Mouse (Mus musculus) T-cell, adult 2 months (primary cell): ENCODE data around the gene Lysmd1.

ENCODE experiments used
- DNase-seq: peaks from one replicate; pipeline ENCODE4 v3.0.0; 2022; ENCODE audit warnings: low spot score

Lysmd1 gene

GRCm38 (mm10) chr3:95173256-95173949, 39.5 kb downstream of the Lysmd1 start:
- no peak for DNase-seq

GRCm38 (mm10) chr3:95174011-95174592, 40.2 kb downstream of the Lysmd1 start:
- peak; percentile 78 for DNase-seq

GRCm38 (mm10) chr3:95176500-95176899, 42.6 kb downstream of the Lysmd1 start:
- no peak for DNase-seq

DNA sequence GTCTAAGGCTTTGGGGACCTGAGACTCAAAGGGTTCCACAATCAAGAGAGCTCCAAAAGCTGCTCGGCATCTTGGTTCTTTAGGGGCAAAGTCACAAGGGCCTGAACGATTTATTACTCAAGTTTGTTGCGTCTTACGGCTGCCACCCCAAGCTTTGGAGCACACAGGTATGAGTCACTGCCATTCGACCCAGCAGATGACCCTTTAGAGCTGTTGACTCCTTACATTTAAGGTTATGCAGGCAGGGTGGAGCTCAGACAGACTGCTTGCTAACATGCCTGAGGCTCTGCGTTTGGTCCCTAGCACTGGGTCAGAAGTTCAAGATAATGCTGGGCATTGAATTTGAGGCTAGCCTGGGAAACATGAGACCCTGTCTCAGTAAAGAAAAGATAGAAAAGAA, 43.7 kb downstream of the Lysmd1 start:
- DNase-seq: no peak

DNA sequence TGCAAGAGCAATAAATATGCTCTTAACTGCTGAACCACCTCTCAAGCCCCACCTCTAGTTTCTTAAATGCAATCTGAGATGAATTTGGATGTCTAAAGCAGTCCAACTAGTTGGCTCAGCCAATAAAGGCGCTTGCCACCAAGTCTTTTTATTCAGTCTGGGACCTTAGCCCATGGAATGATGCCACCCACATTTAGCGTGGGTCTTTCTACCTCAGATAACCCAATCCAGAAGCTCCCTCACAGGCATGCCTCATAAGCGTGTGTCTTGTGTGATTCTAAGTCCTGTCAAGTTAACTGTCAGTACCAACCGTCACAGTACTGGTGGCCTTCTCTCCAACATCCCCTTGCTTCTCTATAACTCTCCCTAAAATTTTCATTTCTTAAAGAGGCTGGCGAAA, 45.1 kb downstream of the Lysmd1 start:
- no peak for DNase-seq

DNA sequence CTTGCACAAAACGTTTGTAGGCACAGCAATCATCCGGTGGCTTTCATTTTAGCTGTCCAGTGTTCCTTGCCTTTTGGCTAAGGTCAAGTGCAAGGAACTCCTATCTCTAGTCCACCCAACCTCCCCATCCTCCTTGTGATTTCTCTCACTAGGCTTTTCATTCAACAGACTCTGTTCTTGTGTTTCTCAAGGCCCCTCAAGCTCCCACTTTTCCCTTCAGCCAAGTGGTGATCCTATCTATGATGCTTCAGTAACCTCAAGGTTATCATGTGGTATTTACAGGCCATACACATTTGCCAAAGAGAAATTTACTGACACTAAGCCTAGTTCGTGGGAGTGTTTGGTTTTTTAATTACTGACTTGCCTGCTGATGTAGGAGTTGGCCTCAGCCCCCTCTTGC, 46.0 kb downstream of the Lysmd1 start:
- no peak for DNase-seq

GRCm38 (mm10) chr3:95181841-95182240, 48.0 kb downstream of the Lysmd1 start:
- DNase-seq: no peak

DNA sequence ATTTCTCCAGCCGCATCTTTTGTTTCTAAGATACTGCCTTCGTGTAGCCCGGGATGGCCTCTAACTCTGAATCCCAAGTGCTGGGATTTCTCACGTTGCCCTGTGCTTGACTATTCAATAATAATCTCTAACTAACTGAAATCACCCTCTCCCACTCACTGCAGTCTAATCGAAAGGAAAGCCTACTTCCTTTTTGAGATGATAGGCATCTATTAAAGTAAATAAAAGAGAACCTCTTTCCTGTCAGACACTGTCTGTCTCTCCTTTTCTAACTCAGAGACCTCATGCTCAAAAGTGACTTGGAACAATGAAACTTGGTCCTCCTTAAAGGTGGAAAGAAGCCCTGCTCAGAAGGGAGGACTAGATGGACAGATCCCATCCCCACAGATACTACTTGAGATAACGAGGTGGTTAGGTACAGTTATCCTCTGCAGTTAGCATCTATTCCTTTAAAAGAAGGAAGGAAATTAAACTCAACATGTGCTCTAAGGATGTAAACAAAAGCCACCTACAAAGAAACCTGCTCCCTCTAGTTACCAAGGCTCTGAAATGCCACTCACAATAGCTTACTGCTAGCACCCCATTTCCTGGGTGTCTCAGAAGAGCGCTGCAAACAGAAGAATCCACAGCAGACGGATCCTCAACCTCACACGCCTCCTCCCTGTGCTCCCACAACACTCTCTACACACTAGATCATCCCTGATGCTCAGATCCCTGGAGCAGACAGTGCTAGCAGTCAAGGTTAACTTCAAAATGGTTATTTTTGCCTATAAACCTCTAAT, 51.1 kb downstream of the Lysmd1 start:
- peak; percentile 12 for DNase-seq

DNA sequence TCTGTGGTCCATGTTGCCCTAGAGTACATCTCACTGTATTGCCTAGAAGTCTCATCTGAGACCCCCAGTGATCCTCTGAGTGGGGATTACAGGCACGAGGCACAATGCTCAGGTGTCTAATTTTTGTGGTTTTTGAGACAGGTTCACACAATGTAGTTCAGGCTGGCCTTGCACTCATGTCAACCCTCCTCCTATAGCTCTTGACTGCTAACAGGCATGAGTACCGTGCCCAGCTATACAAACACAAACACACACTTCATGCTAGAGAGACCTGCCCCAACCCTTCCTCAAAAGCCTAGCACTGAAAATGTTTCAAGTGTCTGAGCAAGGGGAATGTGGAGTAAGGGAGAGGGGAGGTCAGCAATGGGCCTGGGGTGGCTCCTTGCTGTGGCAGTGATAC, 52.2 kb downstream of the Lysmd1 start:
- DNase-seq: no peak

DNA sequence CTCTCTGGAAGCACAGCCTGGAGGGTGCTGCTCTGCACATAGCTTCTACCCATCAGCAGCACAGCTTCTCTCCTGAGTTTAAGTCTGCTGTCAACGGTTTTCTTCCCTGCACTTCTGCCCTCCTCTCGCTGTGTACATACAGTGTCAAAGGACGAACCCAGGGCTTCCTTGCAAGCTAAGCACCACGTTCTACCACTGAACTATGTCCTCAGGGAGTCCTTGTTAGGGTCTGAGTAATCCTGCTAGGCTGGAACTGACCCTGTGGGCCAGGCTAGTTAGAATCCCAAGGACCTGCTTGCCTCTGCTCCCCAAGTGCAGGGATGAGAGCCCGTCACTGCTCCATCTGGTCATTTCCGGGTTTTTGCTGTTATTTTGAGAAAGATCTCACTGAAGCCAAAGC, 53.0 kb downstream of the Lysmd1 start:
- no peak for DNase-seq
